Mouse (Mus musculus) midbrain, postnatal 0 days (tissue): ENCODE results near the gene Krt10. TPM values are rescaled to one million over a fixed set of nuclear protein-coding genes. Genes with fewer than 3 reads are reported as not detected.

Experiments used
- ATAC-seq: fragments of 200-750 bp; cut with Nextera tagmentation; 2 replicates; pipeline ENCODE4 v1.8.0; 2017; ENCODE audit warnings: moderate number of reproducible peaks, mild to moderate bottlenecking, moderate TSS enrichment, moderate library complexity; ENCODE audit not compliant: low FRiP score
- DNase-seq: peaks from one replicate; pipeline ENCODE4 v3.0.0-alpha.2; 2015; ENCODE audit warnings: low spot score
- H3K27ac ChIP-seq: fragments of 300-500 bp; sonication (generic); 2 replicates; pipeline ENCODE4 v1.5.1; 2014; ENCODE audit warnings: low read depth, mild to moderate bottlenecking, low read length, mixed read lengths
- H3K27me3 ChIP-seq: fragments of 300-500 bp; sonication (generic); 2 replicates; pipeline ENCODE4 v1.6.1; 2014; ENCODE audit warnings: low read length, control low read depth, mixed read lengths; ENCODE audit not compliant: insufficient read depth
- H3K36me3 ChIP-seq: fragments of 300-500 bp; sonication (generic); 2 replicates; pipeline ENCODE4 v1.6.1; 2014; ENCODE audit warnings: low read length, control low read depth, mixed read lengths; ENCODE audit not compliant: insufficient read depth
- H3K4me1 ChIP-seq: fragments of 300-500 bp; sonication (generic); 2 replicates; pipeline ENCODE4 v1.6.1; 2014; ENCODE audit warnings: mild to moderate bottlenecking, control low read depth, antibody characterized with exemption, low read length, mixed read lengths; ENCODE audit not compliant: insufficient read depth
- H3K4me2 ChIP-seq: fragments of 300-500 bp; sonication (generic); 2 replicates; pipeline ENCODE4 v1.6.1; 2014; ENCODE audit warnings: low read depth, mild to moderate bottlenecking, low read length, mixed read lengths; ENCODE audit not compliant: poor library complexity, severe bottlenecking
- H3K4me3 ChIP-seq: fragments of 300-500 bp; sonication (generic); 2 replicates; pipeline ENCODE4 v1.5.1; 2014; ENCODE audit warnings: low read depth, mild to moderate bottlenecking, low read length, moderate library complexity
- H3K9ac ChIP-seq: fragments of 300-500 bp; sonication (generic); replicated peaks from 2 replicates; pipeline ENCODE4 v1.6.1; 2014; ENCODE audit warnings: mild to moderate bottlenecking, low read length, moderate library complexity, mixed read lengths; ENCODE audit not compliant: poor library complexity, severe bottlenecking
- H3K9me3 ChIP-seq: fragments of 300-500 bp; sonication (generic); 2 replicates; pipeline ENCODE4 v1.6.1; 2016; ENCODE audit warnings: low read length, control low read depth
- CTCF ChIP-seq: IDR thresholded peaks from 2 replicates; pipeline ENCODE4 v1.5.1; 2016; ENCODE audit warnings: antibody characterized with exemption, mild to moderate bottlenecking
- WGBS: fragments of 180-500 bp; shearing (Covaris S2); extraction: QIAGEN DNeasy Blood & Tissue Kit; methylation state at CpG from one replicate; pipeline ENCODE4 v1.1.7; 2014; 5-methylcytosine and 5-hydroxymethylcytosine counted together
- polyA plus RNA-seq: library from polyadenylated mRNA; unstranded; fragments of >200 nt; fragmentation: Nextera tagmentation; extraction: Ambion mirVana; gene quantifications from 2 replicates; pipeline ENCODE4 v1.2.1, GENCODE M21; 2015
- total RNA-seq: library from RNA; depleted of rRNA; stranded (reverse); fragments of >200 nt; gene quantifications from 2 replicates; pipeline ENCODE4 v1.2.3, GENCODE M21; 2014

The Krt10 gene
- total and polyA plus RNA-seq, 2 experiments from 2014 or later = 18.3 to 39.2 TPM

GRCm38 (mm10) chr11:99369229-99369628, 19.9 kb downstream of the Krt10 start:
- 13% methylated on average over 3 of the region's 3 CpGs for WGBS
- no peaks in the 10 kb centered on the region for H3K9me3 ChIP-seq
- H3K4me1 ChIP-seq = no peaks in the 10 kb centered on the region; the same call in 1 of the 2 replicates
- no peaks in the 10 kb centered on the region for H3K27me3 ChIP-seq
- H3K36me3 ChIP-seq = no peaks in the 10 kb centered on the region
- no peak overlapping the region for H3K4me2 ChIP-seq
- ATAC-seq (no peak), DNase-seq (peak; percentile 36)
- peak overlapping the region; percentile 68 for H3K27ac ChIP-seq
- no peak overlapping the region for H3K9ac ChIP-seq
- H3K4me3 ChIP-seq = no peak overlapping the region
- peak; percentile 70 for TF ChIP-seq CTCF

- no peak for ATAC-seq
- no peak overlapping the region for H3K4me2 ChIP-seq
- no peak for DNase-seq
- H3K9ac ChIP-seq = no peak overlapping the region
- 44% methylated on average over 10 of the region's 10 CpGs for WGBS
- no peaks in the 10 kb centered on the region for H3K9me3 ChIP-seq
- H3K4me3 ChIP-seq = no peak overlapping the region
- H3K36me3 ChIP-seq = no peaks in the 10 kb centered on the region
- TF ChIP-seq CTCF = no peak
- H3K4me1 ChIP-seq = no peaks in the 10 kb centered on the region; the same call in 1 of the 2 replicates
- H3K27ac ChIP-seq = no peak overlapping the region
- H3K27me3 ChIP-seq = no peaks in the 10 kb centered on the region
These were observed 22.4 kb downstream of the Krt10 start for GRCm38 (mm10) chr11:99366791-99367190.

- WGBS = 25% methylated on average over 9 of the region's 9 CpGs
- no peaks in the 10 kb centered on the region for H3K27me3 ChIP-seq
- H3K4me3 ChIP-seq = no peak overlapping the region
- peak; percentile 79 for TF ChIP-seq CTCF
- no peaks in the 10 kb centered on the region; the same call in 1 of the 2 replicates for H3K4me1 ChIP-seq
- DNase-seq (peak; percentile 74), ATAC-seq (no peak)
- H3K4me2 ChIP-seq = no peak overlapping the region
- no peak overlapping the region for H3K27ac ChIP-seq
- H3K9me3 ChIP-seq = no peaks in the 10 kb centered on the region
- no peaks in the 10 kb centered on the region for H3K36me3 ChIP-seq
- H3K9ac ChIP-seq = no peak overlapping the region
These were observed 24.8 kb downstream of the Krt10 start for GRCm38 (mm10) chr11:99364412-99364811.

- Histone ChIP-seq H3K27me3 (no peaks in the 10 kb centered on the region), H3K36me3 (no peaks in the 10 kb centered on the region), H3K4me1 (no peaks in the 10 kb centered on the region), H3K4me3 (no peak overlapping the region), H3K27ac (no peak overlapping the region), H3K9me3 (no peaks in the 10 kb centered on the region), H3K9ac (no peak overlapping the region), H3K4me2 (no peak overlapping the region)
- TF ChIP-seq CTCF = no peak
- no peak for DNase-seq
- no peak for ATAC-seq
- 90% methylated on average over 8 of the region's 8 CpGs for WGBS
These were observed 27.7 kb downstream of the Krt10 start for GRCm38 (mm10) chr11:99361423-99361822.

- WGBS = 75% methylated on average over 12 of the region's 12 CpGs
- Histone ChIP-seq H3K36me3 (no peaks in the 10 kb centered on the region), H3K27me3 (no peaks in the 10 kb centered on the region), H3K9ac (no peak within 1 kb of the TSS), H3K27ac (no peak within 1 kb of the TSS), H3K9me3 (no peaks in the 10 kb centered on the region), H3K4me3 (no peak within 1 kb of the TSS), H3K4me1 (no peaks in the 10 kb centered on the region), H3K4me2 (no peak within 1 kb of the TSS)
- TF ChIP-seq CTCF = no peak
- DNase-seq (no peak), ATAC-seq (no peak)
These were observed 38.2 kb downstream of the Krt10 start, which contains the start of gene Krt27 for GRCm38 (mm10) chr11:99351004-99351403. TSS of gene Krt27 (minus strand) at chr11:99351104.

GRCm38 (mm10) chr11:99339299-99339847, 49.8 kb downstream of the Krt10 start:
- H3K4me2 ChIP-seq = no peak overlapping the region

More at GRCm38 (mm10) chr11:99339299-99339847, 49.8 kb downstream of the Krt10 start:
- no peaks in the 10 kb centered on the region for H3K27me3 ChIP-seq
- H3K36me3 ChIP-seq = no peaks in the 10 kb centered on the region
- no peak overlapping the region for H3K9ac ChIP-seq
- no peak for TF ChIP-seq CTCF
- H3K9me3 ChIP-seq = no peaks in the 10 kb centered on the region
- no peak overlapping the region for H3K4me3 ChIP-seq
- H3K27ac ChIP-seq = no peak overlapping the region
- peak; percentile 59 for DNase-seq
- 0 out of 2 replicates have a peak, but pooled peaks cover 2% of the 10 kb centered on the region for H3K4me1 ChIP-seq
- ATAC-seq = no peak
- WGBS = 15% methylated on average over 11 of the region's 11 CpGs
